Mouse (Mus musculus): ENCODE results near the gene Chn2. TPM values are rescaled to one million over a fixed set of nuclear protein-coding genes. Genes with fewer than 3 reads are reported as not detected.

The Chn2 gene
- total RNA-seq, 2 experiments from 2014 or later: 1.9 to 4.5 TPM

DNA sequence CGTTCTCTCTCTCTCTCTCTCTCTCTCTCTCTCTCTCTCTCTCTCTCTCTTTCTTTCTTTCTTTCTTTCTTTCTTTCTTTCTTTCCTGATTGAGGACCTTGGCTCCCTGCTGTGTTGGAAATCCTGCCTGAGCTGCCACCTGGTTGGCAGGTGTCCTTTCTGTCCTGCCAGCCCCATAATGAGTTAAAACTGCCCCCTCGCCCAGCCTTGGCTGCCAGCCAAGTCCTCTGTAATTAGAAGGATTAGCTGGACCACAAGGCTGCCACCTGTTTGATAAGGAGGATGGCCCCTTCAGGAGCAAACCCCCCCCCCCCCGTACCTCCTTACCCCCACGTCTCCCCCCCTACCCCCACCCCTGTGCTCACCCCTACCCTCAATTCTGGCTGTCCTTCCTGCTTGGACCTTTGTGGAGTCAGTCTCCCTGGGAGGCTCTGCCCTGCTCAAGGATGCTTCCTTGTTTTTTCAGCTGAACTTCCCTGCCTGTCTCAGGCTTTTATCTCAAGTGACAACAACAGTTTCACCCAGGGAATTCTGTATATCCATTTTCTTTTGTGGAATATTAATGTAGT, 72.1 kb downstream of the Chn2 start:
- no peak for ATAC-seq (replicated peaks; ENCODE audit: low FRiP score, low TSS enrichment, poor library complexity, severe bottlenecking)

- no peak for ATAC-seq (replicated peaks; ENCODE audit: low FRiP score, low TSS enrichment, poor library complexity, severe bottlenecking)
Measured at GRCm38 (mm10) chr6:54113338-54113737, 74.0 kb downstream of the Chn2 start.

GRCm38 (mm10) chr6:54114412-54114811, 75.1 kb downstream of the Chn2 start:
- no peak for ATAC-seq (replicated peaks; ENCODE audit: low FRiP score, low TSS enrichment, poor library complexity, severe bottlenecking)

GRCm38 (mm10) chr6:54116299-54116698, 76.9 kb downstream of the Chn2 start:
- ATAC-seq (replicated peaks; ENCODE audit: low FRiP score, low TSS enrichment, poor library complexity, severe bottlenecking): no peak

- ATAC-seq (replicated peaks; ENCODE audit: low FRiP score, low TSS enrichment, poor library complexity, severe bottlenecking): no peak
Measured at GRCm38 (mm10) chr6:54117001-54117591, 77.7 kb downstream of the Chn2 start.

GRCm38 (mm10) chr6:54118395-54118794, 79.0 kb downstream of the Chn2 start:
- ATAC-seq (replicated peaks; ENCODE audit: low FRiP score, low TSS enrichment, poor library complexity, severe bottlenecking): no peak

- no peak for ATAC-seq (replicated peaks; ENCODE audit: low FRiP score, low TSS enrichment, poor library complexity, severe bottlenecking)
Measured at GRCm38 (mm10) chr6:54118897-54119296, 79.5 kb downstream of the Chn2 start.

DNA sequence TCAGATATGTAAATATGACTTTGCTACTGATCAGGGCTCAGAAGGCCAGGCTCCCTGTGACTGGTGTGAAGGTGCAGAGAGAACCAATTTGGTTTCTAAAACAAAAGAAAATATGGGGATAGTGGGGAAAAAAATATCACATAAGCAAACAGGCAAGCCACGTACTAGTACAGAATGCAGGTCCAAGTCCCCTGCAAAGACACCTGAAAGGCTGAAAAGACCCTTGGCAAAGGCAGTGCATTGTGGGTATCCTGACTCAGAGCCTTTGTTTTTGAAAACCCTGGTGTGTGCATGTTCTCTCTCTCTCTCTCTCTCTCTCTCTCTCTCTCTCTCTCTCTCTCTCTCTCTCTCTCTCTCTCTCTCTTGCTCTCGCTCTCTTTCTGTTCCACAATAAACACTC, 80.1 kb downstream of the Chn2 start:
- ATAC-seq (replicated peaks; ENCODE audit: low FRiP score, low TSS enrichment, poor library complexity, severe bottlenecking): no peak

- no peak; the same call in 1 of the 2 replicates for ATAC-seq (replicated peaks; ENCODE audit: low FRiP score, low TSS enrichment, poor library complexity, severe bottlenecking)
Measured at GRCm38 (mm10) chr6:54119885-54120666, 80.7 kb downstream of the Chn2 start.

DNA sequence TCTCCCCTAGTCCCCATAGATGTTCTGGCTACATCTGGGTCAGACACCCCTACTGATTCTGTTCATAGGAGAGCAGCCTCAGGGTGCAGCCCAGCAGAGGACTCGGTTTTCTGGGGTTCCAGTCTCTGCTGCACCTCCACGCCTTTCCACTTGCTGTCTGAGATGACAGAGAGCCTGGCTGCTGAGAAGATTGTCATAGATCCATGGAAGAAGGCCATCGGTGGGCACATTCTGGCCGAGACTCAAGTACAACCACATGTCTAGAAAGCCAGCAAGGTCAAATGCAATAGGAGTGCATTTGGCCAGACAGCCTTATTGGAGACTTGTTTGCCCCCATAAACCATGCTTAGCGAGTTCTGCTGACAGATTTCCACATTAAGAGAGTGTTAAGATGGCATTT, 81.5 kb downstream of the Chn2 start:
- no peak for ATAC-seq (replicated peaks; ENCODE audit: low FRiP score, low TSS enrichment, poor library complexity, severe bottlenecking)

DNA sequence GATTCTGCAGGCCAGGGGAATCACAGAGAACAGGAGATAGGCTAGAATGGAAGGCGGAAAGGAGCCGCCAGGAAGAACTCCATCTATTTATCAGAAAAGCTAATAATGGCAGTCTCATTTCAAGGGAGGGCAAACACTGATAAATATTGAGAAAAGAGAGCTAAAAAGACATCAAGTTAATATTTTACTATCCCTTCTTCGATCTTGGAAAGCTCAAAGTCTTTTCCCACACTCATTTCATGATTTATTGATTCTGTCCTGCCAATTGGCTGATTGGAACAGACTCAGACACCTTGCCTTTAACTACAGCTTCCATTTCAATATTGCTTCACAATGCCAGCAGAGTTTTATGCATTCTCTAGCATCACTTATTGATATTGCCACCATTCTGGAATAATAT, 85.2 kb downstream of the Chn2 start:
- no peak for ATAC-seq (replicated peaks; ENCODE audit: low FRiP score, low TSS enrichment, poor library complexity, severe bottlenecking)

DNA sequence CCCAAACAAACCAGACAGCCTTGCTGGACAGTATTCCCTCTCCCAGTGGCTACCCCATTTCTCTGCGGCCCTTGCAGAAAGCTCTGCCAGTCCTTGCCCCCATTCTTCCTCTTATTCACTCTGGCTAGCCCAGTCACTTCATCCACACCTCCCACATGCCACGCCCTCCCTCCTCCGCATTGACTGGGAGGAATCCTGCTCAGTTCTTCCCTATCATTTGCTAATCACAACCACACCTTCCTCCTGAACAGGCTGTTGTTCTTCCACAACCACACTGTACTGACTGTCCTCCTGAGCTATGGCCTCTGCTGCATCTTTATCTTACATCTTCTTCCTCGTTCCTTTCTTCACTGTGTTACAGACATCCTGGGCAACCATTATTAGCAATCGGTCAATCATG, 86.2 kb downstream of the Chn2 start:
- no peak for ATAC-seq (replicated peaks; ENCODE audit: low FRiP score, low TSS enrichment, poor library complexity, severe bottlenecking)

- ATAC-seq (replicated peaks; ENCODE audit: low FRiP score, low TSS enrichment, poor library complexity, severe bottlenecking): no peak
Measured at GRCm38 (mm10) chr6:54126225-54126992, 87.1 kb downstream of the Chn2 start.

DNA sequence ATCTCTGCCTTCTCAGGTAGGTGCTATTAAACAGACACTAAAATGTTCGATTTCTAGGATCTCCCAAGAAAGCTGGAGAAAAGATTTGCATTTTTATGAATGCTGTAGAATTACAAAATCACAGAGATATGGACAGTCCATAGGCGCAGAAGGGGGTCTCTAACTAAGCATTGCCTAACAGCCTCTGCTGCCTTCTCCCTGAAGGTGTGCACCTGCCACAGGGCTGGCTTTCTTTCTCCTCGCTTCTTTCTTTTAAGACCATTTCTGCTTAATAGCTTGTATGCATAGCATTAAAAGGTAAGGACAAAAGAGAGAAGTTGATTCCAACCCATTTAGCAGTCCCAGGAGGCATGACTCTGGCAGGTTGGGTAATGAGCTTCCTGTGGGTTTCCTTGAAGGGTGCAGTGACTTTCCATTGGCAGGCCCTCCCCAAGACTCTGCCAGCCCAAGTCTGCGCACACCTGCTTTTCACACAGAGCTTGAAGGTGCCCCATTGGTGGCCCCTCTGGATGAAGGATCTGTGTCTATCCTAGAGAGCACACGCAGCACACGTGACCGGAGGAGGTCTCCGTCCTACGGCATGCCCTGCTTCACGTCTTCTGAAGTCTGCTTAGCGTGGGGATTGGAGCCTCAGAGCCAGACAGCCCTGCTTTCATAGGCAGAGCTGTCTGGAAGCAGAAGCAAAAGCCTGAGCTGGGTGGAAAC, 87.8 kb downstream of the Chn2 start:
- ATAC-seq (replicated peaks; ENCODE audit: low FRiP score, low TSS enrichment, poor library complexity, severe bottlenecking): peak; percentile 52; the same call in 1 of the 2 replicates

- ATAC-seq (replicated peaks; ENCODE audit: low FRiP score, low TSS enrichment, poor library complexity, severe bottlenecking): no peak
Measured at GRCm38 (mm10) chr6:54128702-54129101, 89.3 kb downstream of the Chn2 start.

DNA sequence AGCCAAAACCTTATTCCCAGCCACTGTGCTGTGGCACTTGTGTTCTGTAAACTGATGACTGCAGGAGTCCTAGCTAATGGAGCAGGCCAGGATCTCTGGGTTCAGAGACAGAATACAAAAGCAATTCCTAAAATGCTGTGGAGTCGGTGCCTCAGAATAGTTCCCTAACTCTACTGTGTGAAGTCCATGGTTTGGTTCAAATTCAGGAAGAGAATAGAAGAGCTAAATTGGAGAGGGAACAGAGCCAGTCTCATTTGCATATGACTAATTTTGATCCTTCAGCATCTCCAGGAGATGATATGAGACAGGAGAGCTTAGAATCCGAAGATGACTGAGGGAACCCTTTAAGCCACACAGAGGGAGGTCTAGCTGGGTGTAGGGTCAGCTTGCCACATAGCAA, 90.2 kb downstream of the Chn2 start:
- no peak for ATAC-seq (replicated peaks; ENCODE audit: low FRiP score, low TSS enrichment, poor library complexity, severe bottlenecking)

DNA sequence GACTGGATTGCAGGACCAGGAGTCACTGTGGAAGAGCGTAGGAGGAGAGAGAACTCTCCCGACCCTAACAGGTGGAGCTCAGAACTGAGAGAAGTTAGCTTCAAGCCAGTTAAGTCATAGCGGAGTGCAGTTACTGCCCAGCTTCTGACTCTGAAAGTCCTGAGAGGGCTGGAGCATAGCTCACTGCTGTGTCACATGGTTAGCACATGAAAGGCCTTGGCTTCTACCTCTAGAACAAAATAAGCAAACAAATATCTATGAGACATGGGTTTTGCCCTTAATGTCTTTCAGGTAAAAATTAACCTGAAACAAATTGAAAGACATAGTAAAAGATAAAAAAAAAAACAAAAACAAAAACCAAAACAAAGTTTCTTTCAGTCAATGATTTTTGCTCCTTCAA, 91.5 kb downstream of the Chn2 start:
- ATAC-seq (replicated peaks; ENCODE audit: low FRiP score, low TSS enrichment, poor library complexity, severe bottlenecking): no peak

GRCm38 (mm10) chr6:54132576-54132975, 93.2 kb downstream of the Chn2 start:
- ATAC-seq (replicated peaks; ENCODE audit: low FRiP score, low TSS enrichment, poor library complexity, severe bottlenecking): no peak

- ATAC-seq (replicated peaks; ENCODE audit: low FRiP score, low TSS enrichment, poor library complexity, severe bottlenecking): no peak
Measured at GRCm38 (mm10) chr6:54133231-54133630, 93.9 kb downstream of the Chn2 start.

DNA sequence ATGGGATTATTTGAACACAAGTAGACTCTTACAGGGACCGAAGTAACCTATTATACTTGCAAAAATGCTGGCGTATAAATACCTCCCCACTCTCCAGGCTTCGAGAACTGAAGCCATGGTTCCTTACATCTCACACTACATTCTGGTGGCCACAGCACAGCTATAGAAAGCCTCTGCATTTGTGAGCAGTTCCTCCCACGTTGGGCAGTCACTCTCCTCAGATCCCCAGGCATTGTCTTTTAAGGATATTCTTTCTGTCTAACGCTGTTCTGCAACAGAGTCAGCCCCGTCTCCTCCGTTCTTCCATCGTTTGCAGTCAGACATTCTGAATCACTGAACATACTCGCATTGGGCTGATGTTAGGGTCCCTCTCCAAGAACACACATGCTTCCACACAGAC, 98.8 kb downstream of the Chn2 start:
- no peak for ATAC-seq (replicated peaks; ENCODE audit: low FRiP score, low TSS enrichment, poor library complexity, severe bottlenecking)
